Mouse (Mus musculus) kidney, embryonic 14.5 days (tissue): ENCODE measurements at regions not wholly inside any gene's neighbourhood (a gene's known extent, or its start where the extent isn't known, plus 50 kb on each side); places are given as distances from the start of the nearest gene placed in this dataset.

ENCODE experiments used
- ATAC-seq: fragments of 200-750 bp; cut with Nextera tagmentation; 2 replicates; pipeline ENCODE4 v1.8.0; 2017; ENCODE audit warnings: moderate number of reproducible peaks, mild to moderate bottlenecking, moderate TSS enrichment, moderate library complexity; ENCODE audit not compliant: low FRiP score, low TSS enrichment
- H3K27ac ChIP-seq: fragments of 300-500 bp; sonication (generic); 2 replicates; pipeline ENCODE4 v1.5.1; 2014; ENCODE audit warnings: low read depth, mild to moderate bottlenecking, low read length, moderate library complexity, mixed read lengths
- H3K27me3 ChIP-seq: fragments of 300-500 bp; sonication (generic); 2 replicates; pipeline ENCODE4 v1.6.1; 2014; ENCODE audit warnings: mild to moderate bottlenecking, low read length; ENCODE audit not compliant: control insufficient read depth, insufficient read depth
- H3K36me3 ChIP-seq: fragments of 300-500 bp; sonication (generic); 2 replicates; pipeline ENCODE4 v1.6.1; 2014; ENCODE audit warnings: low read length, mixed read lengths; ENCODE audit not compliant: control insufficient read depth, insufficient read depth
- H3K4me1 ChIP-seq: fragments of 300-500 bp; sonication (generic); 2 replicates; pipeline ENCODE4 v1.6.1; 2014; ENCODE audit warnings: low read length, mixed read lengths; ENCODE audit not compliant: control insufficient read depth, insufficient read depth
- H3K4me2 ChIP-seq: fragments of 300-500 bp; sonication (generic); replicated peaks from 2 replicates; pipeline ENCODE4 v1.6.1; 2014; ENCODE audit warnings: low read depth, mild to moderate bottlenecking, low read length
- H3K4me3 ChIP-seq: fragments of 300-500 bp; sonication (generic); 2 replicates; pipeline ENCODE4 v1.5.1; 2014; ENCODE audit warnings: mild to moderate bottlenecking, low read length
- H3K9ac ChIP-seq: fragments of 300-500 bp; sonication (generic); 2 replicates; pipeline ENCODE4 v1.6.1; 2014; ENCODE audit warnings: low read depth, mild to moderate bottlenecking, low read length, moderate library complexity
- H3K9me3 ChIP-seq: fragments of 300-500 bp; sonication (generic); 2 replicates; pipeline ENCODE4 v1.6.1; 2016; ENCODE audit warnings: low read length; ENCODE audit not compliant: control insufficient read depth
- WGBS: fragments of 180-500 bp; shearing (Covaris S2); extraction: QIAGEN DNeasy Blood & Tissue Kit; methylation state at CpG from one replicate; pipeline ENCODE4 v1.1.7; 2014; 5-methylcytosine and 5-hydroxymethylcytosine counted together

DNA sequence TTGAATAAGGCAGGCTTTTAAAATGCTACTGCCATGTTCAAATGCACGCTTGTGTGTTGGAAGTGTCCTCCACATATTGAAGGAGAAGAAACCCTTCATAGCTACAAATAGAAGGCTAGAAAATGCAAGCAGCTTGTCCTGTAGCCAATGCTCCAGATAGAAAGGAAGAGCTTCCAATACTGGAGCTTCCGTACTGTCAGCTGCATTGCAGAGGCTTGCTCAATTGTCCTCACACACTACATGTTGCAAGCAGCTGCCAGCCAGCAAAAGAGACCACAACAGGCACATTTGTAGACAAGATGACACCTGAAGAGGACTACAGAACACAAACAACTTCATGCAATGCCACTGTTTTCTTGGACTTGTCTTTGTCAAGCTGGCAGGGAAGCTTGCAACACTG is 314.0 kb downstream of the Inhba start:
- H3K9ac ChIP-seq, result no peak overlapping the region
- no peaks in the 10 kb centered on the region for H3K36me3 ChIP-seq
- no peaks in the 10 kb centered on the region for H3K9me3 ChIP-seq
- H3K4me1 ChIP-seq, result no peaks in the 10 kb centered on the region
- no peaks in the 10 kb centered on the region for H3K27me3 ChIP-seq
- H3K4me2 ChIP-seq, result no peak overlapping the region
- no peak overlapping the region for H3K4me3 ChIP-seq
- H3K27ac ChIP-seq, result no peak overlapping the region
- no peak for ATAC-seq
- WGBS, result 92% methylated on average over 2 of the region's 2 CpGs

DNA sequence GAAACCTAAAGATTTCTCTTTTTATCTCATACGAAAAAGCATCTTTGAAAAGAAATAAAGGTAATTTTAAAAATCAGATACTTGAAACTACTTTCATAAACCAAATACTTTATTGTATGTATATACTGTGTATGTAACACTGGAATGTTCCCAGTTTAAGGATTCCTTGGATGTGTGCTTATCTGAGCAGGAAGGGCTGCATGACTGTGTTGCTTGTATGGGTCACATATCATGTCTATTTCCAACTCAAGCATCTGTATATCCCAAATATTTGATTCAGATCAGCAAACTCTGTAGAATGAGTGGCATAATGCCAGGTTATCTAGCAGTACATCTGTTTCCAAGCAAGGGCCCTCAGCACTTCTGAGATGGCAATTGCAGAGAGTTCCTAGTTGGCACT is 330.1 kb downstream of the Inhba start:
- Histone ChIP-seq H3K27ac (no peak overlapping the region), H3K4me2 (no peak overlapping the region), H3K9ac (no peak overlapping the region), H3K27me3 (no peaks in the 10 kb centered on the region), H3K9me3 (no peaks in the 10 kb centered on the region), H3K4me1 (no peaks in the 10 kb centered on the region), H3K4me3 (no peak overlapping the region), H3K36me3 (no peaks in the 10 kb centered on the region)
- WGBS, result 88% methylated on average over 1 of the region's 1 CpGs
- ATAC-seq, result no peak

DNA sequence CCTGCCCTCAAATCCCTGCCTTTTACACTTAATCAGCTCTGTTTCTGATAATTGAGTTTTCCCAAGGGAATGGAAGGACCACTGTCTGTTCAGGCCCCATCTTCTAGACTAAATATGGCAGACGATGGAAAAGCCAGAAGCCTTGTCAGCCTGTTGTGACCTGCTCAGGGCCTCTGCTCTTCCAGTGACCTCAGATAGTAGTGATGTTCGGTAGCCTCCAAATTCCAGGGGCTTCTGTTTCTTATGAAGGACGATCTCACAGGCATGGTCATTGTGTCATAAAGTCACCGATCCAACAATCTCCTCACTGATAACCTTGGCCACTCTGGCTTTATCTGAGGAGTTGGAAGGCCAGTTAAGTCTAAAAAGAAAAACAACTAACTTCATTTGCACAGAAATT is 330.5 kb downstream of the Inhba start:
- no peak overlapping the region for H3K4me3 ChIP-seq
- WGBS, result 77% methylated on average over 4 of the region's 4 CpGs
- no peak for ATAC-seq
- no peaks in the 10 kb centered on the region for H3K9me3 ChIP-seq
- H3K4me2 ChIP-seq, result no peak overlapping the region
- no peaks in the 10 kb centered on the region for H3K4me1 ChIP-seq
- H3K9ac ChIP-seq, result no peak overlapping the region
- no peaks in the 10 kb centered on the region for H3K36me3 ChIP-seq
- no peaks in the 10 kb centered on the region for H3K27me3 ChIP-seq
- H3K27ac ChIP-seq, result no peak overlapping the region

DNA sequence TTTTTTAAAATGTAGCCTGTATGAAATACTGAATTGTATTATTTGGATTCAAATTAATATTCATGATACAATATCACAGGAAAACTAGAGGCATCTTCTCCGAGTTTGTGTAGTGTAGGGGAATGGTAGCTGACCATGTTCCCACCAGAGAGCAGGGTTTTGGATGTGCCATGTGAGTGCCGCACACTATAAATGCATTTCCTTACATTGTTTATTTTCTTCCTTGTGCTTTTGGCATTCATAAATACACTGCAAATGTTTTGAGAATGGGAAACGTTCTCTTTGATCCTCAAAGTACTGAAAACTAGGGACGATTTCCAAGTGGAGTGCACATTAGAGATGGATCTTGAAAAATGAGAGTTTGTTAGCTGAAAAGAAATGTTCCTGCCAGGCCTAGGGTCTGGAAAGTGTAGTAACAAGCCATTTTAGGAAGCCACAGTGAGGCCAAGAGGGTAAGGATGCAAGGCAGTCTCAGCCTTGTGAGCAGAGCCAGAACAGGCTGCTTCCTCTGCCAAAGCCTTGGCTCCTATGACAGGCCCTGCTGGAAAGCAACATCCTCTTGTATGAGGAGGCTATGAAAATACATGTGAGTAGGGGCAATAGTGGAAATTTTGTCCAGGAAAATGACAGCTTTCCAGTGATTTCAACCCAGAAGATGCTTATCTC is 331.8 kb downstream of the Inhba start:
- H3K9ac ChIP-seq, result no peak overlapping the region
- no peak overlapping the region for H3K27ac ChIP-seq
- H3K4me2 ChIP-seq, result no peak overlapping the region
- ATAC-seq, result no peak
- no peaks in the 10 kb centered on the region for H3K9me3 ChIP-seq
- no peak overlapping the region for H3K4me3 ChIP-seq
- no peaks in the 10 kb centered on the region for H3K4me1 ChIP-seq
- no peaks in the 10 kb centered on the region for H3K27me3 ChIP-seq
- H3K36me3 ChIP-seq, result no peaks in the 10 kb centered on the region
- WGBS, result 84% methylated on average over 4 of the region's 4 CpGs

DNA sequence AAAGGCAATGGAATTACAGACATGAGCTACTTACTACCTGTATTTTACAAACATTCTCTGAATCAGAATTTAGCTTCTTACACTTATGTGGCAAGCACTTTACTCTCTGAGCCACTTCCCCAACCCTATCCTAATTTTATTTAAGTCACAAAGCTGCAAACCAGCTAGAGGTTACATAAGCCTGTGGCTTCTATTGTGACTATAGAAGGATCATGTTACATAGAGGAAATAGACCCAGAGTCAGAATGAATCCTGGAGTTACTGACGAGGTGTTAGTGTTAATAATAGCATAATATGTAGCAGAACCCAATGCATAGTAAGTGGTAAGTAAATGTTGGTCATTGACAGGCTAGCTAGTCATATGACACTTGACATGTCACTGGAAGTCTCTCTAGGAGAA is 337.7 kb downstream of the Inhba start:
- ATAC-seq, result no peak
- Histone ChIP-seq H3K4me2 (no peak overlapping the region), H3K36me3 (no peaks in the 10 kb centered on the region), H3K27ac (no peak overlapping the region), H3K4me3 (no peak overlapping the region), H3K9me3 (no peaks in the 10 kb centered on the region), H3K27me3 (no peaks in the 10 kb centered on the region), H3K4me1 (no peaks in the 10 kb centered on the region), H3K9ac (no peak overlapping the region)
- 14% methylated on average over 1 of the region's 1 CpGs for WGBS

DNA sequence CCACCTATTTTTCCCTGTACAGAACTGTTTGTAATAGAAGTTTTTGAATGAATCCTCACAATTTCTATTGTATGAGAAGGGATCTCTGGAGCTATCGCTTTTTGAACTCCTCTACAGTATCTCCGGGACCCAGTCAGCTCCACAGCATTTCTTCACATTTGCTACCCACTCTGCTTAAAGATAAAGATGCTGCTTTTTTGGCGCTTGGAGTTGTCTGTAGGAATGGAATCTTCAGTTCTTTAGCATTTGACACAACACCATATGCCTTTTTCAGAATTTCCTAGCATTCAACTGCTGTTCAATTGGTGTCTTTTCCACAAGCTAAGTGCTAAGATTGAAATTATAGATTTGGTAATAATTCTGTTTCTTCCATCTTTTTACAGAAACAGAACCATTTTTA is 338.4 kb downstream of the Inhba start:
- ATAC-seq, result no peak

DNA sequence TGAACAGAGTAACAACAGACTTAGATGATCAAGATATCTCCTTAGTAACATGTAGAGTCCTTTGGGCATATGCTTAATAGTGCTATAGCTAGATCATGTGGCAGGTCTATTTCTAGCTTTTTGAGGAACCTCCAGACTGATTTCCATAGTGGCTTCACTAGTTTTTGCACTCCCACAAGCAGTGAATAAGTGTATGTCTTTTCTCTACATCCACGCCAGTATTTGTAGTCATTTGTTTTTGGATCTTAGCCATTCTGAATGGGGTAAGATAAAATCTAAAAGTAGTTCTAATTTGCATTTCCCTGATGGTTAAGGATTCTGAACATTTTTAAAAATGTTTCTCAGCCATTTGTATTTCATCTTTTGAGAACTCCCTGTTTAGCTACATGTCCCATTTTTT is 343.7 kb downstream of the Inhba start:
- ATAC-seq, result no peak
- no peaks in the 10 kb centered on the region for H3K9me3 ChIP-seq
- WGBS, result 76% methylated on average over 1 of the region's 1 CpGs
- H3K4me3 ChIP-seq, result no peak overlapping the region
- no peak overlapping the region for H3K4me2 ChIP-seq
- H3K9ac ChIP-seq, result no peak overlapping the region
- H3K27ac ChIP-seq, result no peak overlapping the region
- no peaks in the 10 kb centered on the region for H3K4me1 ChIP-seq
- H3K36me3 ChIP-seq, result no peaks in the 10 kb centered on the region
- no peaks in the 10 kb centered on the region for H3K27me3 ChIP-seq

More for the DNA sequence above, 338.4 kb downstream of the Inhba start:
- Histone ChIP-seq H3K9me3 (no peaks in the 10 kb centered on the region), H3K4me2 (no peak overlapping the region), H3K4me3 (no peak overlapping the region), H3K36me3 (no peaks in the 10 kb centered on the region), H3K9ac (no peak overlapping the region), H3K4me1 (no peaks in the 10 kb centered on the region), H3K27ac (no peak overlapping the region), H3K27me3 (no peaks in the 10 kb centered on the region)
- 86% methylated on average over 3 of the region's 3 CpGs for WGBS

DNA sequence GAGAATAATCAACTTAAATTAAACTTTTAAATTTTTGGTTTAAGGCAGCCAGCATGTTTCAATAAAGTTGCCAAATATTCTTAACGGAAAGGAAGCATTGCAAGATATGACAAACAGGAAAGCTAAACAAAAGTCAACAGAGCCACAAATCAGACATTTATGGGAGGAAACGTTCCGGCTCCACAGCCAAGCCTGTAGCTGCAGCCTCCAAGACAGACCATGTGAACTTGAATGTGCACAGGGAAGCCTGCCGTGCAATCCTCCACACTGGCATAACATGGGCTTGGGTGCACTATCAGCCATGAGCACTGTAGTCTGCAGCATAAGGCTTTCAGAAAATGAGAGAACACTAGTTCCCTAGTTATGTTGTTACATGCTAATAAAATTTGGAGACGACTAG is 367.8 kb downstream of the Inhba start:
- WGBS, result 61% methylated on average over 5 of the region's 5 CpGs
- H3K4me1 ChIP-seq, result no peaks in the 10 kb centered on the region
- H3K9me3 ChIP-seq, result no peaks in the 10 kb centered on the region
- H3K4me3 ChIP-seq, result no peak overlapping the region
- H3K4me2 ChIP-seq, result no peak overlapping the region
- no peak for ATAC-seq
- H3K27ac ChIP-seq, result no peak overlapping the region
- no peak overlapping the region for H3K9ac ChIP-seq
- H3K36me3 ChIP-seq, result no peaks in the 10 kb centered on the region
- H3K27me3 ChIP-seq, result no peaks in the 10 kb centered on the region

DNA sequence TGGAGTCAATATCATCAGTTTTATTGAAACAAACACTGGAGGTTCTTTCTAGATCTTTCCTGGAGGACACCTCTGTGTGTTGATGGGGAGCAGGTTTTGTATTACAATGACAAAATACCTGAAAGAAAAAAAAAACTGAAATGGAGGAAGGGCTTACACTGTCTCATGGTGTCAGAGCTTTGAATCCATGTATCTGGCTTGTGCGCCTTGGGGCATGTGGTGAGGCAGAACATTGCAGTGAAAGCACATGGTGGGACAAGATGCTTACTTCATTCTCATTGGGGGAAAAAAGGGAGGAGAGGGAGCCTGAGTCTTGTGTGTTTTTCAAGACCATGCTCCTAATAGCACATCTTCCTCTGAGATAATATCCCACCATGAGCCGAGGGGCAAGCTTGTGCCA is 368.3 kb downstream of the Inhba start:
- Histone ChIP-seq H3K27me3 (no peaks in the 10 kb centered on the region), H3K9ac (no peak overlapping the region), H3K4me1 (no peaks in the 10 kb centered on the region), H3K4me2 (no peak overlapping the region), H3K36me3 (no peaks in the 10 kb centered on the region), H3K4me3 (no peak overlapping the region), H3K27ac (no peak overlapping the region), H3K9me3 (no peaks in the 10 kb centered on the region)
- 88% methylated on average over 2 of the region's 2 CpGs for WGBS
- no peak for ATAC-seq
